Mouse (Mus musculus) small intestine, adult 2 months (tissue): ENCODE data around the gene Smcp. TPM values are rescaled to one million over a fixed set of nuclear protein-coding genes. Genes with fewer than 3 reads are reported as not detected.

Experiments used
- H3K27ac ChIP-seq: fragments of 200-500 bp; 2 replicates; pipeline ENCODE4 v1.5.1; 2012; ENCODE audit warnings: low read depth, low read length, control low read depth, inconsistent platforms; ENCODE audit not compliant: insufficient read depth
- H3K27me3 ChIP-seq: fragments of 200-500 bp; 2 replicates; pipeline ENCODE4 v1.6.1; 2012; ENCODE audit warnings: mild to moderate bottlenecking, moderate library complexity, low read length, inconsistent platforms; ENCODE audit not compliant: control insufficient read depth, insufficient read depth
- H3K36me3 ChIP-seq: fragments of 200-500 bp; 2 replicates; pipeline ENCODE4 v1.6.1; 2012; ENCODE audit warnings: mild to moderate bottlenecking, low read length, control low read depth, inconsistent platforms; ENCODE audit not compliant: control insufficient read depth, insufficient read depth
- H3K4me1 ChIP-seq: fragments of 200-500 bp; 2 replicates; pipeline ENCODE4 v1.6.1; 2012; ENCODE audit warnings: low read length, inconsistent platforms, mixed read lengths; ENCODE audit not compliant: control insufficient read depth, insufficient read depth, insufficient read length
- H3K4me3 ChIP-seq: fragments of 200-500 bp; 2 replicates; pipeline ENCODE4 v1.5.1; 2012; ENCODE audit warnings: low read depth, mild to moderate bottlenecking, control low read depth, inconsistent platforms, low read length, moderate library complexity
- CTCF ChIP-seq: fragments of 200-500 bp; IDR thresholded peaks from 2 replicates; pipeline ENCODE4 v1.5.1; 2012; ENCODE audit warnings: low read depth, mild to moderate bottlenecking, control low read depth, inconsistent platforms, low read length, moderate library complexity, mixed read lengths; ENCODE audit not compliant: insufficient replicate concordance, insufficient read length; ENCODE audit errors: extremely low read depth
- POLR2A ChIP-seq: fragments of 200-500 bp; IDR thresholded peaks from 2 replicates; pipeline ENCODE4 v1.6.1; 2012; ENCODE audit warnings: low read depth, mild to moderate bottlenecking, control low read depth, inconsistent platforms, low read length, moderate library complexity
- WGBS: fragments of 180-500 bp; shearing (Covaris S2); methylation state at CpG from one replicate; pipeline ENCODE4 v1.1.7; 2018; 5-methylcytosine and 5-hydroxymethylcytosine counted together
- polyA plus RNA-seq: library from polyadenylated mRNA; depleted of rRNA; stranded (reverse); fragments of >200 nt; gene quantifications from 2 replicates; pipeline ENCODE4 v1.2.3, GENCODE M21; 2012; rRNA removed

The Smcp gene
- polyA plus RNA-seq, 1 experiment, result 0.62 TPM

DNA sequence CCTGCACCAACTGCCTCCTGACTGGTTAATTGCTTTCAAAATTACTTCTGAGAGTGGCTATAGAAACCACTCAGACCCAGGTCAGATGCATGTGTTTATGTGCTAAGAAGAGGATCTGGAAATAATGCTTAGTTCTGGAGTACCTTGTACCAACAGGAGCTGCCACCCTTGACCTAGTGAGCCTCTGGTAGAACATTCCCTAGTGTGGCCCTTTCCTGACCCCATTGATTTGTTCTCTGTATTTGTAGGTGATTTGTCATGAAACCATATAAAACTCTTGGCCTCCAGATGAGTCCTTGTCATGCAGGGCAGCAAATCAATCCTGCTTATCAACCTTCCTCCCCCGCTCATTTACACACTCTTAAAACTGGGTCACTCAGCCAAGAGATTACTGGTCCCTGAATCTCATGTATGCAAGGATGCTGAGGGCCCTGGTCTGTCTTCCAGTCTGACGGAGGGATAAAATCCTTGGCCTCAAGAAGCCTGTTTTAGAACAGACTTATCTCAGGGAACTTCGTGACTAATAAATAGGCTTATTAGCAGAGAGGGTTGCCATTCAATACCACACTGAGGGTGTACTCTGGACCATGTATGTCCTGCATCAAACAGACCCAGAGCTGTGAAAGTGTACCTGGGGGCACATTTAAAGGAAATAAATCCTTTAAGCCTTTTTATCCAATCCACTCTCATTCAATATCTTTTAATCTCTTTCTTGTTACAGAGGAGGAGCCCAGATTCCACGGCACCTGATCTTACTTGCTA lies 10.0 kb downstream of the Smcp start:
- no peaks in the 10 kb centered on the region for H3K27me3 ChIP-seq
- 30% methylated on average over 4 of the region's 4 CpGs for WGBS
- no peaks in the 10 kb centered on the region for H3K36me3 ChIP-seq
- no peak for TF ChIP-seq POLR2A
- TF ChIP-seq CTCF, result no peak
- no peak overlapping the region for H3K27ac ChIP-seq
- H3K4me3 ChIP-seq, result no peak overlapping the region
- no peaks in the 10 kb centered on the region for H3K4me1 ChIP-seq

DNA sequence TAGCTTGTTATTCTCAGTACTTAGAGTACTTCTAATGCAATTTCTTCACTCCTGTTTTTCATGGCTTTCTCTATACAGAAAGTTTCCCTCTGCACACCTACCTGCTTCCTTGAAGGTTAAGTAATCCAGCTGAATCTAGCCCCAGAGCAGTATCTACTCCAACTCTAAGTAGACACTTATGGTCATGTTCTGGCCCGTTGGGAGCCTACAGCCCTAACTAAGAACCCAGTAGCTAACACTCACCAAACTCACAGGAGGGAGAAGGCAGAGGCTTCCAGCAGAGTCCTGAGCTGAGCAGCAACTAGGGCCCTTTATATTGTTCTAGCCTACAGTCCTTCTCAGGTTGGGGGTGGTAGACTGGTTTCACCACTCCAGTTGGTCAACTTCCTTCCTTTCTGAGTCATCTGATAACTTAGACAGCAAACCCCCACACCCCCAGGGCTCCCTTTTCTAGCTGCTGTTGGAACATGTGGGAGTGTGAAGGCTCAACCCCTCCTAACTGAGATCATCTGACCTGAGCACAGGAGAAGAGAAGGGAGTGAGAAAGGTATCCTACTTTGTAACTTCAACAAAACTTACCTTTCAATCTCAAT lies 15.3 kb downstream of the Smcp start, which contains the start of gene Ivl:
TSS of gene Ivl (minus strand) at position 287 of the 593 bp plus-strand sequence.
- 62% methylated on average over 1 of the region's 1 CpGs for WGBS
- no peak within 1 kb of the TSS for H3K4me3 ChIP-seq
- H3K27ac ChIP-seq, result no peak within 1 kb of the TSS
- H3K27me3 ChIP-seq, result no peaks in the 10 kb centered on the region
- no peaks in the 10 kb centered on the region for H3K36me3 ChIP-seq
- TF ChIP-seq CTCF (no peak), POLR2A (no peak)
- H3K4me1 ChIP-seq, result no peaks in the 10 kb centered on the region

DNA sequence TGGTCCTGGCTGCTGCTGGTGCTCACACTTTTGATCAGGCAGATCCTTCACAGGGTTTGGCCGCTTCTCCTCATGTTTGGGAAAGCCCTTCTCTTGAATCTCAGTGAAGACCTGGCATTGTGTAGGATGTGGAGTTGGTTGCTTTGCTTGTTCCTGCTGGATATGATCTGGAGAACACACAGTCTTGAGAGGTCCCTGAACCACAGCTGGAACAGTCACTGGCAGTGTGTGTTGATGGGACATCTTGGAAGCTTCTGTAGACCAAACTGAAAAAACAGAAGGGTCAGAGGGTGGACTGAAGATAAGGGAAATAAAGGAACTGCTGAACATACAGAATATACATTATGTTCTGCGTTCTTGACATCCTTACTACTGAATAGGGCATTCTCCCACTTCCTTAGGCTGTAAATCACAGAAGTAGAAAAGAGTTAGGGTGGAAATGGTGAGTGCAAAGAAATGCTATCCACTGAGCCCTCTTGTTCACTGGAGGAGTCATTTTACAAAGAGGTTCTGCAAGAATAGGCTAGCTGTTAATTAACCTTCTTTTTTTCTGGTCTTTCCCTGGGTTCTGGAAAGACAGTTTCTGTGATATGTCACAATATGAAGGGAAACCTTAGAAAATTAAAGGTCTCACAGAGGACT lies 16.2 kb downstream of the Smcp start:
- H3K4me3 ChIP-seq, result no peak overlapping the region
- no peaks in the 10 kb centered on the region for H3K4me1 ChIP-seq
- WGBS, result 58% methylated on average over 2 of the region's 2 CpGs
- H3K27me3 ChIP-seq, result no peaks in the 10 kb centered on the region
- H3K36me3 ChIP-seq, result no peaks in the 10 kb centered on the region
- no peak for TF ChIP-seq CTCF
- TF ChIP-seq POLR2A, result no peak
- H3K27ac ChIP-seq, result no peak overlapping the region

DNA sequence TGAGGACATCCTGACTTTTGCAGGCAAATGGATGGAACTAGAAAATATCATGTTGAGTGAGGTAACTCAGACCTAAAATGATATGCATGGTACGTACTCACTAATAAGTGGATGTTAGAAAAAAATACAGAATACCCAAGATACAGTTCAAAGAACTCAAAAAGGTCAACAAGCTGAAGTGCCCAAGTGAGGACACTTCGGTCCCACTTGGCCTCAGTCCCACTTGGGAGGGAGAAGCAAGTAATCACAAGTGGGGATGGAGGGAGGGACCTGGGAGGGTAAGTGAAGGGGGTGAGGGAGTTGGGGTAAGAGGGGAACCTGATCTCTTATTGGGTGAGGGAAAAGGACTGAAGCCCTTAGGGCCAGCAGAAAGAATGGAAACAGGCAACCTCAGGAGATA lies 20.0 kb downstream of the Smcp start:
- no peak for TF ChIP-seq CTCF
- TF ChIP-seq POLR2A, result no peak
- no peaks in the 10 kb centered on the region for H3K27me3 ChIP-seq
- H3K36me3 ChIP-seq, result no peaks in the 10 kb centered on the region
- WGBS, result 84% methylated on average over 2 of the region's 2 CpGs
- H3K27ac ChIP-seq, result no peak overlapping the region
- H3K4me1 ChIP-seq, result no peaks in the 10 kb centered on the region
- no peak overlapping the region for H3K4me3 ChIP-seq

DNA sequence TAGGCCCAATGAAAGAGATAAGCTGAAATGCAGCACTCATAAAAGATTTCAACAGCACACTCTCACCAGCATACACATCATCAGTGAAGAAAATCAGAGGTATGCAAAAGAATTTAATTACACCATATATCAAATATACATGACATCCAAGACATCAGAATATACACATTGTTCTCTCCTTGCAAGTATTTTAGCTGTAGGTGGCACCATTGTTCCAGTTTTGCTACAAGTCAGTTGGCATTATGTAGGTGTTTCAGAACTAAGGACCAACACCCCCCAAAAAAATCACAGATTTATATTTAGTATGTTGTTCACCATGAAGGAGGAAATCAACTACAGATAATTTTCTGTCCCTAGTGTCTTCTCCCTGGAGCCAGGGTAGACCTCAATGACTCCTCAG lies 23.4 kb downstream of the Smcp start:
- no peak for TF ChIP-seq POLR2A
- no peak for TF ChIP-seq CTCF
- Histone ChIP-seq H3K27me3 (no peaks in the 10 kb centered on the region), H3K36me3 (no peaks in the 10 kb centered on the region), H3K4me3 (no peak overlapping the region), H3K4me1 (no peaks in the 10 kb centered on the region), H3K27ac (no peak overlapping the region)

DNA sequence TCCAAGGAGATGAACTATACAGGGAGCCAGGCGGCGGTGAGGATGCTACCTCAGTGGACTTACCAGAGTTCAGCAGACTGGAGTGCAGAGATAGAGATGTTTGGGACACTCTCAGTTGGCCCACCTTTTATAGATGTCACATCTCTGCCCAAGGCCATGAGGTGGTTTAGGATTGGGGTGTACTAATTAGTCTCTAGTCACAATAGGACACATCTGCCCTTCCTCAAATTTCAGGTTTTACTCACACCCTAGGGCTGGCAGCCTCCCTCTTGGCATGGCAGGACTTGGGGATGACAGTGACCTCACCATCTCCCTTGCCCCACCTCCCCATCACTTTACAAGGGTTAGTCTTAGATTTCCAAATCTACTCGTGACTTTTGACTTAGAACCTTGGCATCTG lies 54.4 kb downstream of the Smcp start, which contains the start of gene 2310046K23Rik:
TSS of gene 2310046K23Rik (minus strand) at position 101 of the 400 bp plus-strand sequence.
- H3K27ac ChIP-seq, result no peak within 1 kb of the TSS
- H3K4me3 ChIP-seq, result no peak within 1 kb of the TSS
- WGBS, result 78% methylated on average over 3 of the region's 3 CpGs
- no peaks in the 10 kb centered on the region for H3K4me1 ChIP-seq
- no peaks in the 10 kb centered on the region for H3K27me3 ChIP-seq
- TF ChIP-seq POLR2A (no peak), CTCF (no peak)
- no peaks in the 10 kb centered on the region for H3K36me3 ChIP-seq

Other genes with a start within 250 kb of the Smcp start
- not detected in 2 replicates for gene Sprr2d, start 249.9 kb downstream of the Smcp start, polyA plus RNA-seq
- gene Sprr2e, start 236.9 kb downstream of the Smcp start, polyA plus RNA-seq, result not detected in 2 replicates
- not detected in 2 replicates for gene Sprr2f, start 223.8 kb downstream of the Smcp start, polyA plus RNA-seq
- gene Sprr2h, start 203.3 kb downstream of the Smcp start, polyA plus RNA-seq, result not detected in 2 replicates
- not detected in 2 replicates for gene Sprr2i, start 181.0 kb downstream of the Smcp start, polyA plus RNA-seq
- gene Sprr2j-ps, start 170.9 kb downstream of the Smcp start, polyA plus RNA-seq, result not detected in 2 replicates
- gene Gm9774, start 159.6 kb downstream of the Smcp start, polyA plus RNA-seq, result 3.7 and 8.0 TPM in 2 replicates
- not detected in 2 replicates for gene Sprr2k, start 156.4 kb downstream of the Smcp start, polyA plus RNA-seq
- gene Sprr1b, start 150.2 kb downstream of the Smcp start, polyA plus RNA-seq, result not detected in 2 replicates
- gene Sprr3, start 130.3 kb downstream of the Smcp start, polyA plus RNA-seq, result 0.19 TPM in 1 of 2 replicates, not detected in the other
- 43.3 and 86.0 TPM in 2 replicates for gene Sprr1a, start 103.1 kb downstream of the Smcp start, polyA plus RNA-seq
- not detected in 2 replicates for gene Sprr4, start 88.5 kb downstream of the Smcp start, polyA plus RNA-seq
- not detected in 2 replicates for gene 2310046K23Rik, start 54.5 kb downstream of the Smcp start, polyA plus RNA-seq
- 0.34 TPM in 1 of 2 replicates, not detected in the other for gene Ivl, start 15.3 kb downstream of the Smcp start, polyA plus RNA-seq
- gene 2210017I01Rik, start 18.5 kb upstream of the Smcp start, polyA plus RNA-seq, result not detected in 2 replicates
- gene Lce6a, start 32.7 kb upstream of the Smcp start, polyA plus RNA-seq, result not detected in 2 replicates
- not detected in 2 replicates for gene Lce1a1, start 59.3 kb upstream of the Smcp start, polyA plus RNA-seq
- gene Lce1b, start 67.9 kb upstream of the Smcp start, polyA plus RNA-seq, result not detected in 2 replicates
- not detected in 2 replicates for gene Lce1a2, start 81.3 kb upstream of the Smcp start, polyA plus RNA-seq
- gene Lce1c, start 90.2 kb upstream of the Smcp start, polyA plus RNA-seq, result not detected in 2 replicates
- not detected in 2 replicates for gene Lce1d, start 98.2 kb upstream of the Smcp start, polyA plus RNA-seq
- not detected in 2 replicates for gene Lce1e, start 120.1 kb upstream of the Smcp start, polyA plus RNA-seq
- not detected in 2 replicates for gene Lce1f, start 131.4 kb upstream of the Smcp start, polyA plus RNA-seq
- not detected in 2 replicates for gene Gm38119, start 150.1 kb upstream of the Smcp start, polyA plus RNA-seq
- gene Lce1g, start 163.3 kb upstream of the Smcp start, polyA plus RNA-seq, result not detected in 2 replicates
- not detected in 2 replicates for gene Lce1h, start 176.1 kb upstream of the Smcp start, polyA plus RNA-seq
- gene Lce1i, start 189.9 kb upstream of the Smcp start, polyA plus RNA-seq, result not detected in 2 replicates
- gene Lce1j, start 201.5 kb upstream of the Smcp start, polyA plus RNA-seq, result not detected in 2 replicates
- gene Lce1k, start 218.9 kb upstream of the Smcp start, polyA plus RNA-seq, result not detected in 2 replicates
- gene Kprp, start 238.2 kb upstream of the Smcp start, polyA plus RNA-seq, result not detected in 2 replicates